Mouse (Mus musculus): ENCODE data around the gene Fer.
A peak's percentile ranks its signal among the peaks of the same experiment; 100 is the strongest.

DNA sequence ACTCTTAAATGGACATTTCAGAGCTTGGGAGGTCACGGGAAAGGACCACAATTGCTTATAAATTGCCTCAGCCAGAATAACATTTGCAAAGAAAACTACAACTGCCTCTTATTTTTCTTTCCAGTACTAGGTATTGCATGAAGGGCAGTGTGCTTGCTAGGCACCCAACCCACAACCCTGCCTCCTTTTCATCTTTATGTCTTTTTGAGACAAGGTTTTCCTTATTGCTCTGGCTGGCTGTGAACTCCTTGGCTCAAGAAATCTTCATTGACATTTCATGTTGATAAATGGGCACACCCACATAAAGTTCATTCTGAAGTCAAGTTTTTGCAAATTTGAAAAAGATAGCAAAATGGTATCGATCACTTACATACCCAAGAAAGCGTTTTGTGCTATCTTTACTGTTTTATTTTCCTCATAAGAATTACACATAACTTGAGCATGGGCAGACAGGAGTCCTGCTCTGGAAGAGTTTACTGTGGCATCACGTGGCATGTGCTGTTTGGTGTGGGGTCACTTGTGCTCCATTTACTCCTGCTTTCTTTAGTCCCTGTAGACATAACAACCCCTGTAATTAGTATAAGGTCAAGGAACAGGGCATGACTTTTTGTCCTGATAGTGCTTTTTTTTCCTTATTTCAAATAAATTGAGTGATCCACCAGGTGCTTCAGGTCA lies 142.8 kb downstream of the Fer start:
- TF ChIP-seq POLR2A (IDR thresholded peaks at IDR 0.05; ENCODE audit: insufficient read length, low read depth): no peak
- TF ChIP-seq CEBPB (IDR thresholded peaks at IDR 0.05; ENCODE audit: insufficient read depth, poor library complexity, severe bottlenecking): peak; percentile 63; the same call in 1 of the 2 replicates
- TF ChIP-seq MAX (IDR thresholded peaks at IDR 0.05; ENCODE audit: low read depth): no peak
- no peak for TF ChIP-seq USF1 (IDR thresholded peaks at IDR 0.05; ENCODE audit: low read depth)
- no peak for TF ChIP-seq POLR2AphosphoS2 (IDR thresholded peaks at IDR 0.05; ENCODE audit: insufficient read length, low read depth)
- TF ChIP-seq TCF12 (IDR thresholded peaks at IDR 0.05; ENCODE audit: insufficient read depth, poor library complexity, severe bottlenecking): no peak
- TF ChIP-seq MYOD1 (IDR thresholded peaks at IDR 0.05; ENCODE audit: control insufficient read depth in 1 of 3, insufficient read length in 2 of 3, low read depth in 2 of 3): no peak
- TF ChIP-seq MYOG (IDR thresholded peaks at IDR 0.05; ENCODE audit: control insufficient read depth in 1 of 3, insufficient read depth in 1 of 3, insufficient read length in 2 of 3, low read depth in 2 of 3): no peak

All from myocyte (in vitro differentiated cells).